In the genomic region with DNA sequence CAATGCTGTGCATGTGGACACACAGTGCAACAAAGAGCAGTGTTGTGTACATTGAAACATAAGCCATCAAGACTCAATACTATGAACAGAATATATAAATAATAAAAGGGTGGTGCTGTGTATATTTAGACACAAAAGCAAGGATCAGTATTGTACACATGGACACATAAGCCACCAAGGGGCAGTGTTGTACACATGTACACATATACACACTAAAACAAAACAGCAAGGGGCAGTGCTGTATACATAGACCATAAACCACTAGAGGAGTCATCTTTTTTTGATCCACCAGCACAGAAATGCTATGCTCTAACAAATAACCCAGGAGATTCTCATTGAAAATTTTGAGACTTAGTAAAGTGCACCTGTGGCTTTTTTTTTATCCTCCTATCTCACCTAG, we compare ENCODE assay signal across 15 mouse cellular contexts.
A peak's percentile ranks its signal among the peaks of the same experiment; 100 is the strongest.
DNase-seq lines count a peak whose midpoint lies in the region; ATAC-seq and TF ChIP-seq lines count a peak whose summit lies in the region.
"Had no signal": no experiment of that assay in that cellular context is flagged by ENCODE, and none has a peak within 500 bp of the region (broad histone marks: within the 10 kb centered on the region; RNA-seq: fewer than 3 reads in every experiment).

No protein-coding gene starts in this region.

- no peak overlapping the region for H3K4me2 ChIP-seq in embryonic facial prominence, embryonic 14.5 days (ENCODE audit: low read depth, low read length)
- H3K4me2 ChIP-seq in kidney, postnatal 0 days (ENCODE audit: low read length) = no peak overlapping the region
- no peak overlapping the region for H3K4me2 ChIP-seq in midbrain, embryonic 16.5 days (ENCODE audit: low read length)
- H3K4me2 ChIP-seq: heart, embryonic 15.5 days; midbrain, embryonic 12.5 days had no signal

- TF ChIP-seq CTCF in kidney, postnatal 0 days (IDR thresholded peaks at IDR 0.05; ENCODE audit: low read depth) = peak; percentile 56; the same call in 1 of the 2 replicates

- no peak overlapping the region for H3K4me3 ChIP-seq in embryonic facial prominence, embryonic 14.5 days (ENCODE audit: low read depth, low read length)
- H3K4me3 ChIP-seq in embryonic facial prominence, embryonic 10.5 days = no peak overlapping the region
- no peak overlapping the region for H3K4me3 ChIP-seq in kidney, postnatal 0 days (replicated peaks; ENCODE audit: low read depth, low read length)
- no peak overlapping the region for H3K4me3 ChIP-seq in midbrain, embryonic 16.5 days (ENCODE audit: low read depth, low read length)
- H3K4me3 ChIP-seq: heart, embryonic 15.5 days; midbrain, embryonic 12.5 days had no signal

- H3K27me3 ChIP-seq in embryonic facial prominence, embryonic 14.5 days (replicated peaks; ENCODE audit: control insufficient read depth, insufficient read depth, low read length) = no peaks in the 10 kb centered on the region
- H3K27me3 ChIP-seq in embryonic facial prominence, embryonic 10.5 days (replicated peaks; ENCODE audit: low read depth, poor library complexity, severe bottlenecking) = no peaks in the 10 kb centered on the region
- no peaks in the 10 kb centered on the region for H3K27me3 ChIP-seq in kidney, postnatal 0 days (ENCODE audit: insufficient read depth, low read length)
- H3K27me3 ChIP-seq in midbrain, embryonic 16.5 days (ENCODE audit: control insufficient read depth, insufficient read depth, low read depth, low read length) = no peaks in the 10 kb centered on the region
- H3K27me3 ChIP-seq: heart, embryonic 15.5 days; midbrain, embryonic 12.5 days had no signal

- no peaks in the 10 kb centered on the region for H3K9me3 ChIP-seq in embryonic facial prominence, embryonic 14.5 days (ENCODE audit: control insufficient read depth, low read length)
- no peaks in the 10 kb centered on the region for H3K9me3 ChIP-seq in embryonic facial prominence, embryonic 10.5 days
- no peaks in the 10 kb centered on the region for H3K9me3 ChIP-seq in kidney, postnatal 0 days (replicated peaks; ENCODE audit: low read length)
- no peaks in the 10 kb centered on the region for H3K9me3 ChIP-seq in midbrain, embryonic 16.5 days (replicated peaks; ENCODE audit: control insufficient read depth, low read length, poor library complexity, severe bottlenecking)
- H3K9me3 ChIP-seq: heart, embryonic 15.5 days; midbrain, embryonic 12.5 days had no signal

- H3K9ac ChIP-seq in embryonic facial prominence, embryonic 14.5 days (ENCODE audit: low read depth, low read length) = no peak overlapping the region
- no peak overlapping the region for H3K9ac ChIP-seq in kidney, postnatal 0 days (ENCODE audit: low read depth, low read length)
- no peak overlapping the region for H3K9ac ChIP-seq in midbrain, embryonic 16.5 days (ENCODE audit: low read depth, low read length)
- H3K9ac ChIP-seq: heart, embryonic 15.5 days; midbrain, embryonic 12.5 days had no signal

- DNase-seq in embryonic facial prominence, embryonic 14.5 days (ENCODE audit: low spot score) = no peak
- no peak for DNase-seq in embryonic facial prominence, embryonic 10.5 days (ENCODE audit: low spot score)
- DNase-seq in kidney, postnatal 0 days (ENCODE audit: low spot score) = peak; percentile 26
- DNase-seq in kidney, adult 11 months = no peak
- peak; percentile 67 for DNase-seq in 416B (ENCODE audit: low read depth)
- no peak for DNase-seq in adrenal gland, adult 8-10 months
- DNase-seq in thymus, postnatal 14 days = no peak
- DNase-seq: adrenal gland, postnatal 25 days; cerebellum, adult 11 months; kidney, adult 18-20 months; left cerebral cortex, postnatal 4 days; lung, adult 18-20 months had no signal

- H3K36me3 ChIP-seq in embryonic facial prominence, embryonic 14.5 days (ENCODE audit: control insufficient read depth, insufficient read depth, low read length) = no peaks in the 10 kb centered on the region
- H3K36me3 ChIP-seq in embryonic facial prominence, embryonic 10.5 days (replicated peaks) = no peaks in the 10 kb centered on the region
- no peaks in the 10 kb centered on the region for H3K36me3 ChIP-seq in kidney, postnatal 0 days (ENCODE audit: insufficient read depth, low read length)
- H3K36me3 ChIP-seq in midbrain, embryonic 16.5 days (ENCODE audit: control insufficient read depth, insufficient read depth, low read length) = no peaks in the 10 kb centered on the region
- H3K36me3 ChIP-seq: heart, embryonic 15.5 days; midbrain, embryonic 12.5 days had no signal

- peak; percentile 53; the same call in 1 of the 2 replicates for ATAC-seq in embryonic facial prominence, embryonic 14.5 days (ENCODE audit: low read depth)
- peak; percentile 63 for ATAC-seq in kidney, postnatal 0 days (replicated peaks; ENCODE audit: low FRiP score, low read depth)
- peak; percentile 62; the same call in 1 of the 2 replicates for ATAC-seq in midbrain, embryonic 16.5 days

- no peak overlapping the region for H3K27ac ChIP-seq in embryonic facial prominence, embryonic 14.5 days (replicated peaks; ENCODE audit: low read depth, low read length)
- H3K27ac ChIP-seq in embryonic facial prominence, embryonic 10.5 days (replicated peaks) = no peak overlapping the region
- no peak overlapping the region for H3K27ac ChIP-seq in kidney, postnatal 0 days
- H3K27ac ChIP-seq in midbrain, embryonic 16.5 days (ENCODE audit: low read length) = no peak overlapping the region
- H3K27ac ChIP-seq: heart, embryonic 15.5 days; midbrain, embryonic 12.5 days had no signal

- no peaks in the 10 kb centered on the region for H3K4me1 ChIP-seq in embryonic facial prominence, embryonic 14.5 days (ENCODE audit: control insufficient read depth, insufficient read depth, low read length)
- H3K4me1 ChIP-seq in embryonic facial prominence, embryonic 10.5 days = peaks cover 18% of the 10 kb centered on the region; the same call in 1 of the 2 replicates
- H3K4me1 ChIP-seq in kidney, postnatal 0 days (replicated peaks; ENCODE audit: insufficient read depth, low read length) = no peaks in the 10 kb centered on the region
- no peaks in the 10 kb centered on the region for H3K4me1 ChIP-seq in midbrain, embryonic 16.5 days (ENCODE audit: control insufficient read depth, insufficient read depth, low read length)
- H3K4me1 ChIP-seq: heart, embryonic 15.5 days; midbrain, embryonic 12.5 days had no signal

Comparison
In these comparisons a context has a peak if more than half of its experiments do, and no peak if none do; other contexts are left out.
1. DNase-seq: peak in kidney, postnatal 0 days (single experiment) and 416B (single experiment); none in embryonic facial prominence, embryonic 14.5 days (single experiment), embryonic facial prominence, embryonic 10.5 days (single experiment), kidney, adult 11 months (single experiment), adrenal gland, adult 8-10 months (single experiment) and thymus, postnatal 14 days (single experiment).
2. Peak in every context shown above with its lines, with median percentiles within 50 percentile points of each other: ATAC-seq.